Mouse (Mus musculus) CH12.LX (cell line): ENCODE data around the gene Lrrc75b. TPM values are rescaled to one million over a fixed set of nuclear protein-coding genes. Genes with fewer than 3 reads are reported as not detected.
A peak's percentile ranks its signal among the peaks of the same experiment; 100 is the strongest.

Experiments
- DNase-seq: peaks from one replicate; pipeline ENCODE4 v3.0.0-alpha.2; 2013; ENCODE audit errors: extremely low read depth
- H3K27ac ChIP-seq: 2 replicates; pipeline ENCODE4 v1.5.1; 2012; ENCODE audit warnings: low read depth, mild to moderate bottlenecking, control low read depth, moderate library complexity; ENCODE audit not compliant: insufficient read depth
- H3K27me3 ChIP-seq: replicated peaks from 2 replicates; pipeline ENCODE3; 2012; ENCODE audit warnings: inconsistent platforms
- H3K36me3 ChIP-seq, 2 experiments: replicated peaks in 1 of 2; 2 replicates each; pipeline versions ENCODE3 to v1.6.1; 2012; ENCODE audit warnings: inconsistent platforms in 1 of 2, low read length in 1 of 2, mild to moderate bottlenecking in 1 of 2, mixed read lengths in 1 of 2, moderate library complexity in 1 of 2; ENCODE audit not compliant: control insufficient read depth in 1 of 2, insufficient read depth in 1 of 2
- H3K4me1 ChIP-seq, 2 experiments: 2 replicates each; pipeline ENCODE4 v1.6.1; 2012; ENCODE audit warnings: inconsistent platforms in 1 of 2, moderate library complexity in 1 of 2; ENCODE audit not compliant: insufficient read depth in 2 of 2, control insufficient read depth in 1 of 2
- H3K4me2 ChIP-seq: 2 replicates; pipeline ENCODE4 v1.6.1; 2012; ENCODE audit warnings: low read depth, mild to moderate bottlenecking, control low read depth; ENCODE audit not compliant: poor library complexity, insufficient read depth, severe bottlenecking
- H3K4me3 ChIP-seq, 3 experiments: fragments of 150-350 bp in 1 of 3; sonication (generic) in 1 of 3; replicated peaks in 1 of 3; 2 replicates each; pipeline versions ENCODE3 to v1.5.1; 2011 to 2012; ENCODE audit warnings: low read depth in 2 of 3, low read length in 2 of 3, mild to moderate bottlenecking in 2 of 3, moderate library complexity in 2 of 3, control low read depth in 1 of 3, improper control_type of control experiment in 1 of 3, inconsistent platforms in 1 of 3, mixed read lengths in 1 of 3; ENCODE audit not compliant: poor library complexity in 1 of 3
- H3K79me2 ChIP-seq: replicated peaks from 2 replicates; pipeline ENCODE4 v1.6.1; 2012; ENCODE audit warnings: mild to moderate bottlenecking, moderate library complexity; ENCODE audit not compliant: control insufficient read depth, poor library complexity, insufficient read depth, severe bottlenecking; ENCODE audit errors: extremely low read depth
- H3K9ac ChIP-seq: 2 replicates; pipeline ENCODE4 v1.6.1; 2012; ENCODE audit warnings: low read depth, mild to moderate bottlenecking, control low read depth, moderate library complexity; ENCODE audit not compliant: insufficient read depth
- H3K9me3 ChIP-seq: replicated peaks from 2 replicates; pipeline ENCODE3; 2012; ENCODE audit warnings: low read length, inconsistent platforms, mixed read lengths
- CHD1 ChIP-seq: IDR thresholded peaks from 2 replicates; pipeline ENCODE4 v1.6.1; 2012; ENCODE audit warnings: low read depth, low read length, improper control_type of control experiment, inconsistent platforms
- HCFC1 ChIP-seq: IDR thresholded peaks from 2 replicates; pipeline ENCODE4 v1.6.1; 2012; ENCODE audit warnings: low read depth, mild to moderate bottlenecking, inconsistent platforms, low read length, improper control_type of control experiment
- JUN ChIP-seq: IDR thresholded peaks from 2 replicates; pipeline ENCODE4 v1.6.1; 2011; ENCODE audit warnings: low read depth, mild to moderate bottlenecking, low read length, improper control_type of control experiment, moderate library complexity; ENCODE audit not compliant: insufficient read depth
- KAT2A ChIP-seq: IDR thresholded peaks from 2 replicates; pipeline ENCODE4 v1.6.1; 2012; ENCODE audit warnings: low read length, improper control_type of control experiment, inconsistent platforms; ENCODE audit not compliant: insufficient replicate concordance
- MEF2A ChIP-seq: IDR thresholded peaks from 2 replicates; pipeline ENCODE4 v1.6.1; 2014; ENCODE audit warnings: low read depth, mild to moderate bottlenecking, inconsistent platforms, low read length, improper control_type of control experiment, borderline replicate concordance
- NELFE ChIP-seq: IDR thresholded peaks from 2 replicates; pipeline ENCODE4 v1.6.1; 2011; ENCODE audit warnings: low read depth, low read length, improper control_type of control experiment
- NRF1 ChIP-seq: IDR thresholded peaks from 2 replicates; pipeline ENCODE4 v1.6.1; 2014; ENCODE audit warnings: low read depth, mild to moderate bottlenecking, inconsistent platforms, low read length, improper control_type of control experiment, moderate library complexity
- PAX5 ChIP-seq: IDR thresholded peaks from 2 replicates; pipeline ENCODE4 v1.6.1; 2012; ENCODE audit warnings: low read length, inconsistent platforms, mixed read lengths
- POLR2A ChIP-seq: IDR thresholded peaks from 2 replicates; pipeline ENCODE4 v1.6.1; 2011; ENCODE audit warnings: low read depth, mild to moderate bottlenecking, improper control_type of control experiment, low read length
- POLR2AphosphoS2 ChIP-seq: IDR thresholded peaks from 2 replicates; pipeline ENCODE4 v1.6.1; 2011; ENCODE audit warnings: low read depth, low read length, improper control_type of control experiment
- SIN3A ChIP-seq: IDR thresholded peaks from 2 replicates; pipeline ENCODE4 v1.6.1; 2012; ENCODE audit warnings: low read length, improper control_type of control experiment, inconsistent platforms
- TCF12 ChIP-seq: IDR thresholded peaks from 2 replicates; pipeline ENCODE4 v1.6.1; 2014; ENCODE audit warnings: low read depth, mild to moderate bottlenecking, inconsistent platforms, low read length, improper control_type of control experiment
- UBTF ChIP-seq: IDR thresholded peaks from 2 replicates; pipeline ENCODE4 v1.6.1; 2012; ENCODE audit warnings: low read depth, mild to moderate bottlenecking, inconsistent platforms, low read length, improper control_type of control experiment, moderate library complexity
- USF1 ChIP-seq: IDR thresholded peaks from 2 replicates; pipeline ENCODE4 v1.6.1; 2014; ENCODE audit warnings: low read depth, mild to moderate bottlenecking, inconsistent platforms, low read length, improper control_type of control experiment
- dilution Hi-C: fragments of 300-500 bp; cut with MboI; formaldehyde crosslinking; loops from 2 replicates; pipeline ENCODE4 v1.14.3; 2020; ENCODE audit warnings: low sequenced_read_pairs; ENCODE audit not compliant: extremely low pct_unique_long_range_greater_than_20kb, extremely low pct_ligation_motif_present
- in situ Hi-C: fragments of 300-500 bp; cut with MboI; formaldehyde crosslinking; loops from 3 replicates; pipeline ENCODE4 v1.14.3; 2019; ENCODE audit warnings: low sequenced_read_pairs, low pct_ligation_motif_present, low pct_unique_long_range_greater_than_20kb, mixed read lengths
- polyA plus RNA-seq: library from polyadenylated mRNA; unstranded; fragments of >175 nt; gene quantifications from 2 replicates; pipeline ENCODE4 v1.2.1, GENCODE M21; 2012; ENCODE audit warnings: low read depth; ENCODE audit not compliant: insufficient read length
- total RNA-seq, 2 experiments: library from RNA; depleted of rRNA; stranded (reverse); fragments of 300-350 nt in 1 of 2; fragments of >200 nt in 1 of 2; gene quantifications; 2 replicates each; pipeline ENCODE4 v1.2.3; 2012 to 2014

Lrrc75b gene
- total and polyA plus RNA-seq, 3 experiments = not detected

DNA sequence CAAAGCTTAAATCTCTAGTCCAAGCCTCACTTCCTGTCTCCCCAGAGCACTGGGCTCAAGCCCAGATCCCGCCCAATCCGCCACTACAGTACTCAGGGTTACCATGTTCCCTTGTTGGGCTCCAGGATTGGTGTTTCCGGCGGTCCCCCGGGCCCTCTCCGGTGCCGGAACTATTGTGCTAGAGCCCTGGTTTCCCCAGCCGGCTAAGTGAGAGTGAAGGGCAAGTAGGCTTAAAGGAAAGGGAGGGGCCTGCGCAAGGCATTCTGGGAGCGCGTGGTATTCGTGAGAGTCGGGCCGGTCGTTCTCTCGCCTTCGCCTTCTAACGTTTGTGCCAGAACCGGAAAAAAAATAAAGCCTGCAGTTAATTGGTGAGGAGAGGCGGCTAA lies 42.4 kb downstream of the Lrrc75b start, which contains the start of gene Gucd1 (continued):
- TF ChIP-seq MEF2A = peak; percentile 86
- TF ChIP-seq USF1 = 0 out of 2 replicates have a peak, but pooled peaks have one; percentile 3
- peak; percentile 69; the same call in 1 of the 2 replicates for TF ChIP-seq UBTF
- peak; percentile 93; the same call in 1 of the 2 replicates for TF ChIP-seq KAT2A

- in situ Hi-C loops = no loop called here
- H3K4me3 ChIP-seq = peak within 1 kb of the TSS; percentile 82 to 98 (median 94)
- H3K27ac ChIP-seq = peak within 1 kb of the TSS; percentile 74
- H3K79me2 ChIP-seq = peaks cover 44% of the 10 kb centered on the region
- H3K27me3 ChIP-seq = no peaks in the 10 kb centered on the region
- peak within 1 kb of the TSS; percentile 97 for H3K4me2 ChIP-seq
- H3K4me1 ChIP-seq = peaks cover 19 to 79% of the 10 kb centered on the region in 2 experiments
- peaks cover 19 to 45% of the 10 kb centered on the region in 2 experiments for H3K36me3 ChIP-seq
- no peaks in the 10 kb centered on the region for H3K9me3 ChIP-seq
- peak; percentile 6; the same call in 1 of the 2 replicates for TF ChIP-seq SIN3A
- peak; percentile 29; the same call in 1 of the 2 replicates for TF ChIP-seq TCF12
- TF ChIP-seq POLR2A = peak; percentile 48; the same call in 1 of the 2 replicates
- TF ChIP-seq HCFC1 = no peak
- TF ChIP-seq NELFE = peak; percentile 64; the same call in 1 of the 2 replicates
- peak; percentile 39; the same call in 1 of the 2 replicates for TF ChIP-seq NRF1
- no peak for TF ChIP-seq PAX5
- dilution Hi-C loops = no loop called here
- peak; percentile 97 for DNase-seq
- peak within 1 kb of the TSS; percentile 94 for H3K9ac ChIP-seq
Observed at GRCm38 (mm10) chr10:75517073-75517757, 42.9 kb downstream of the Lrrc75b start, which contains the start of gene Snrpd3. TSS of gene Snrpd3 (plus strand) at chr10:75517551.

DNA sequence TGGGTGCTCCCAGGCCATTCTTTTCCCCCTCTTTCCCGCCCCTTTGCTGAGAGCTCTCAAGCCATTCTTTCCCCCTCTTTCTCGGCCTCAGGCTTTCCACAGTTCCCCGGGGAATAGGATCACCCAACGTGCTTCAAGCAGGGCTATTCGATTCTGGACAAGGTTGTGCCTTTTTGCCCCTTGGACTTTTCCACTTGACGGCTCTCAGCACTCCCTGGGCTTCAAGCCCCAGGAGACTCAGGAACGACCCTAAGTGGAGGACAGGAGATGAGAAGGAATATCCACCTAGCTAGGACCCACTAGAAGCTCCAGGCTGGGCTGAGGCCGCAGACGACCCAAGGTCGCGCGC lies 43.4 kb downstream of the Lrrc75b start:
- Histone ChIP-seq H3K4me3 (peak overlapping the region; percentile 82 to 94 (median 86)), H3K9me3 (no peaks in the 10 kb centered on the region), H3K36me3 (peaks cover 22 to 45% of the 10 kb centered on the region in 2 experiments), H3K9ac (peak overlapping the region; percentile 83), H3K27me3 (no peaks in the 10 kb centered on the region), H3K27ac (0 out of 2 replicates have a peak overlapping the region, but pooled peaks have one; percentile 5), H3K4me1 (peaks cover 19 to 80% of the 10 kb centered on the region in 2 experiments), H3K4me2 (peak overlapping the region; percentile 91), H3K79me2 (peaks cover 39% of the 10 kb centered on the region)
- peak; percentile 6; the same call in 1 of the 2 replicates for TF ChIP-seq SIN3A
- TF ChIP-seq CHD1 = peak; percentile 64; the same call in 1 of the 2 replicates
- no peak for TF ChIP-seq POLR2AphosphoS2
- TF ChIP-seq JUN = no peak
- dilution Hi-C loops = no loop called here
- DNase-seq = no peak
- in situ Hi-C loops = no loop called here
